Mouse (Mus musculus): ENCODE data around the gene Efhc1. TPM values are rescaled to one million over a fixed set of nuclear protein-coding genes. Genes with fewer than 3 reads are reported as not detected.

Gene Efhc1
- polyA plus RNA-seq, 1 experiment from 2014 or later: 1.3 TPM

DNA sequence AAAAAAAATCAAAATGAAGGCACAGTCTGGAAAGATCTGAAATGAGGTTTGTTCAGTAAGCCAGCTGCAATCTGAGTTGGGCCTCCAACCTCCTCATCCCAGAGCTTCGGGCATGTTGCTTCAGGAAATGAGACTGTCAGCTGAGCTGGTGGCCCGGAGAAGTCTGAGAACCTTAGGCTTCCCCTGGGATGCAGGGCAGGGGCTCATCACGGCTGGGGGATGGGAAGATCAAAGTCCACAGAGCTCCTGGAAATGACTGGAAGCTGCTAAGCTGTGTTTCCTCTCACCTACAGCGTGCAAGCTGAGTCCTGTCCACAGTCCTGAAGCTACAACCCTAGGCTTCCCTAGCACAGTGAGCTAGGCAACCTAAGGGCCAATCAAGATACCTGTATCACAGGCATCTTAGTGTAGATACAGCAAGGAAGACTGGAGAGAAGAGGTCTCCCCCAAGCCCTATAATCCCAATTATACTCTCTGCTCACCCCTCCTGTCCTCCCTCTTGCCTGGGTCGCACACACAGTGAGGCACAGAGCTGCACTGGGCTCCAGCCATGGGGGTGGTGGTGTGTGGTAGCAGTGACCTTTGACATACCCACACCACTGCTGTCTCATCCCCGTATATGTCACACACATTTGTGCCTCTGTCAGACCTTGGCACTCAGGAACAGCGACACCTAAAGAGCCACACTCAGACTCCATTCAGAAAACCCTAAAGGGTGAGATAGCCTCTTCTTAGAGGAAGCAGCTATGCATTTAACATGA, 56.7 kb downstream of the Efhc1 start:
- Histone ChIP-seq H3K4me3 (ENCODE audit: low read depth, low read length) (no peak overlapping the region), H3K4me1 (ENCODE audit: control insufficient read depth, insufficient read depth, low read length) (no peaks in the 10 kb centered on the region), H3K27ac (ENCODE audit: low read depth, low read length) (no peak overlapping the region), H3K27me3 (ENCODE audit: control insufficient read depth, insufficient read depth, low read length) (no peaks in the 10 kb centered on the region), H3K9ac (ENCODE audit: low read length) (no peak overlapping the region), H3K9me3 (ENCODE audit: control insufficient read depth, low read length) (no peaks in the 10 kb centered on the region), H3K36me3 (ENCODE audit: control insufficient read depth, insufficient read depth, low read length) (no peaks in the 10 kb centered on the region; the same call in 1 of the 2 replicates), H3K4me2 (ENCODE audit: low read depth) (no peak overlapping the region)
- WGBS: 66% methylated on average over 7 of the region's 7 CpGs
- DNase-seq (ENCODE audit: low spot score) (no peak), ATAC-seq (ENCODE audit: insufficient read depth, low FRiP score, low TSS enrichment) (no peak)

DNA sequence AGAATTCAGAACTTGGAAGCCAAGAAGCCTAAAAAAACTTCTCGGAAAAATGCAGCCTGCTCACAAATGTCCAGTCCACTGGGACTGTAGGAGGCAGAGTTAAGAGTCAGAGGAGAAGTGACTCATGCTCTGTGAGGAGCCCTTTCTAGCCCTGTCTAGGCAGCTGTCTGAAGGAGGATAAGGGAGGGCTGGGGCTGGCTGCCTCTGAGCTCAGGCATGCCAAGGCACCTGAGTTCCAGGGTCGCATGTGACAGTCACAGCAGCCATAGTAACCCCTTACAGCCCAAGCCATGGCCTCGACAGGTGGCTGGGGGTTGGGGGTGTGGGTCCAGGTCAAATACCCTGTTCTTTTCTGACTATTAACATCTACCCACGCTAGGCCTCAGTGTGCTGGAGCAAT, 57.5 kb downstream of the Efhc1 start:
- no peaks in the 10 kb centered on the region; the same call in 1 of the 2 replicates for H3K36me3 ChIP-seq (ENCODE audit: control insufficient read depth, insufficient read depth, low read length)
- no peak for ATAC-seq (ENCODE audit: insufficient read depth, low FRiP score, low TSS enrichment)

GRCm38 (mm10) chr1:21010282-21010800, 58.9 kb downstream of the Efhc1 start:
- H3K27me3 ChIP-seq (ENCODE audit: control insufficient read depth, insufficient read depth, low read length): no peaks in the 10 kb centered on the region
- no peak overlapping the region for H3K4me2 ChIP-seq (ENCODE audit: low read depth)
- H3K9me3 ChIP-seq (ENCODE audit: control insufficient read depth, low read length): no peaks in the 10 kb centered on the region
- H3K4me3 ChIP-seq (ENCODE audit: low read depth, low read length): no peak overlapping the region
- DNase-seq (ENCODE audit: low spot score): no peak
- H3K36me3 ChIP-seq (ENCODE audit: control insufficient read depth, insufficient read depth, low read length): no peaks in the 10 kb centered on the region; the same call in 1 of the 2 replicates
- 71% methylated on average over 6 of the region's 6 CpGs for WGBS
- H3K4me1 ChIP-seq (ENCODE audit: control insufficient read depth, insufficient read depth, low read length): no peaks in the 10 kb centered on the region
- no peak overlapping the region for H3K27ac ChIP-seq (ENCODE audit: low read depth, low read length)
- H3K9ac ChIP-seq (ENCODE audit: low read length): no peak overlapping the region
- ATAC-seq (ENCODE audit: insufficient read depth, low FRiP score, low TSS enrichment): no peak

More for the DNA sequence above, 57.5 kb downstream of the Efhc1 start:
- Histone ChIP-seq H3K4me2 (ENCODE audit: low read depth) (no peak overlapping the region), H3K9ac (ENCODE audit: low read length) (no peak overlapping the region), H3K9me3 (ENCODE audit: control insufficient read depth, low read length) (no peaks in the 10 kb centered on the region), H3K27ac (ENCODE audit: low read depth, low read length) (no peak overlapping the region), H3K4me3 (ENCODE audit: low read depth, low read length) (no peak overlapping the region), H3K4me1 (ENCODE audit: control insufficient read depth, insufficient read depth, low read length) (no peaks in the 10 kb centered on the region), H3K27me3 (ENCODE audit: control insufficient read depth, insufficient read depth, low read length) (no peaks in the 10 kb centered on the region)
- no peak for DNase-seq (ENCODE audit: low spot score)
- WGBS: 78% methylated on average over 4 of the region's 4 CpGs

DNA sequence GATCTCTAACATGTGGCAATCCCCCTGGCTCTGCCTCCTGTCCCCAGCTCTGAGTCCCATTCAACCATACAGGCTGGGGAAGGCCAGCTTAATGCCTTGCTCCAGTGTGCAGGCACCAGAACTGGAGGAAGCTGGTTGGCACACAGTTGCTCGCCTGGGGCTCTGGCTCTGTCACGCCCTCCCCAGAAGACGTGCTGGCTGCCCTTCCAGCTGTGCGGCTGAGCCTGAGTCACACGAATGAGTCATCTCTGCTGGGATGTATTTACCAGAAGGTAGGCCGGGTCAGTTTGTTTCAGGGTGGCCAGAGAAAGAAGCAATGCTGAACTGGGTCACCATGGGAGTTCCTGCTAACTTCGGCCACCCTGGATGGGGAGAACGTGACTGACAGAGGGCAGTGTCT, 63.0 kb downstream of the Efhc1 start:
- no peaks in the 10 kb centered on the region; the same call in 1 of the 2 replicates for H3K36me3 ChIP-seq (ENCODE audit: control insufficient read depth, insufficient read depth, low read length)
- H3K27ac ChIP-seq (ENCODE audit: low read depth, low read length): no peak overlapping the region
- no peaks in the 10 kb centered on the region for H3K4me1 ChIP-seq (ENCODE audit: control insufficient read depth, insufficient read depth, low read length)
- no peak for ATAC-seq (ENCODE audit: insufficient read depth, low FRiP score, low TSS enrichment)
- no peak overlapping the region for H3K9ac ChIP-seq (ENCODE audit: low read length)
- no peak for DNase-seq (ENCODE audit: low spot score)
- H3K4me2 ChIP-seq (ENCODE audit: low read depth): no peak overlapping the region
- no peak overlapping the region for H3K4me3 ChIP-seq (ENCODE audit: low read depth, low read length)
- H3K9me3 ChIP-seq (ENCODE audit: control insufficient read depth, low read length): no peaks in the 10 kb centered on the region
- WGBS: 72% methylated on average over 8 of the region's 8 CpGs
- H3K27me3 ChIP-seq (ENCODE audit: control insufficient read depth, insufficient read depth, low read length): no peaks in the 10 kb centered on the region

- DNase-seq (ENCODE audit: low spot score) (no peak), ATAC-seq (ENCODE audit: insufficient read depth, low FRiP score, low TSS enrichment) (no peak)
- Histone ChIP-seq H3K4me2 (ENCODE audit: low read depth) (no peak overlapping the region), H3K4me1 (ENCODE audit: control insufficient read depth, insufficient read depth, low read length) (no peaks in the 10 kb centered on the region), H3K9ac (ENCODE audit: low read length) (no peak overlapping the region), H3K27ac (ENCODE audit: low read depth, low read length) (no peak overlapping the region), H3K9me3 (ENCODE audit: control insufficient read depth, low read length) (no peaks in the 10 kb centered on the region), H3K27me3 (ENCODE audit: control insufficient read depth, insufficient read depth, low read length) (no peaks in the 10 kb centered on the region), H3K4me3 (ENCODE audit: low read depth, low read length) (no peak overlapping the region), H3K36me3 (ENCODE audit: control insufficient read depth, insufficient read depth, low read length) (no peaks in the 10 kb centered on the region)
- WGBS: 76% methylated on average over 3 of the region's 3 CpGs
Observed at GRCm38 (mm10) chr1:21023101-21023500, 71.7 kb downstream of the Efhc1 start.

GRCm38 (mm10) chr1:21025203-21025602, 73.8 kb downstream of the Efhc1 start:
- Histone ChIP-seq H3K9ac (ENCODE audit: low read length) (no peak overlapping the region), H3K27ac (ENCODE audit: low read depth, low read length) (no peak overlapping the region), H3K4me1 (ENCODE audit: control insufficient read depth, insufficient read depth, low read length) (no peaks in the 10 kb centered on the region), H3K4me3 (ENCODE audit: low read depth, low read length) (no peak overlapping the region), H3K9me3 (ENCODE audit: control insufficient read depth, low read length) (no peaks in the 10 kb centered on the region), H3K4me2 (ENCODE audit: low read depth) (no peak overlapping the region), H3K27me3 (ENCODE audit: control insufficient read depth, insufficient read depth, low read length) (no peaks in the 10 kb centered on the region), H3K36me3 (ENCODE audit: control insufficient read depth, insufficient read depth, low read length) (no peaks in the 10 kb centered on the region)
- no peak for ATAC-seq (ENCODE audit: insufficient read depth, low FRiP score, low TSS enrichment)
- 87% methylated on average over 5 of the region's 5 CpGs for WGBS
- DNase-seq (ENCODE audit: low spot score): no peak

GRCm38 (mm10) chr1:21026534-21026933, 75.1 kb downstream of the Efhc1 start:
- Histone ChIP-seq H3K4me3 (ENCODE audit: low read depth, low read length) (no peak overlapping the region), H3K36me3 (ENCODE audit: control insufficient read depth, insufficient read depth, low read length) (no peaks in the 10 kb centered on the region), H3K27me3 (ENCODE audit: control insufficient read depth, insufficient read depth, low read length) (no peaks in the 10 kb centered on the region), H3K9ac (ENCODE audit: low read length) (no peak overlapping the region), H3K4me2 (ENCODE audit: low read depth) (no peak overlapping the region), H3K27ac (ENCODE audit: low read depth, low read length) (no peak overlapping the region), H3K9me3 (ENCODE audit: control insufficient read depth, low read length) (no peaks in the 10 kb centered on the region), H3K4me1 (ENCODE audit: control insufficient read depth, insufficient read depth, low read length) (no peaks in the 10 kb centered on the region)
- DNase-seq (ENCODE audit: low spot score): no peak
- 93% methylated on average over 7 of the region's 7 CpGs for WGBS
- no peak for ATAC-seq (ENCODE audit: insufficient read depth, low FRiP score, low TSS enrichment)

DNA sequence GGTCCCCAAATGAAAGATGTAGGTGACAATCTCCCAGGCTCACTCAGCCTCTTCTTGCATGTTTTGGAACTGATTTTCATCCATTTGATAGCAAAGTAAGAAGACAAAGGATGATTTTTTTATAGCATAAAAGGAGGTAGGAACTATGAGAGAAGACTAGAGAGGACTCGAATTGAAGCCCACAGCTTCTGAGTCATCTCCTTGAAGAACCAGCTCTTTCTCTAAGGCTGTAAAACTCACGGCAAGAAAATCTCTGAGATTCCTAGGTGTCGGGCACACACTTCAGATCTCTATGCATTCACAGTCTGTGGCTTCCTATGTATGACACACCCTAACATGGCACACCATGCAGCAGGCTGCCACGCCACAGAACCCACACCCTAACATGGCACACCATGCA, 77.6 kb downstream of the Efhc1 start:
- H3K4me1 ChIP-seq (ENCODE audit: control insufficient read depth, insufficient read depth, low read length): no peaks in the 10 kb centered on the region
- H3K9ac ChIP-seq (ENCODE audit: low read length): no peak overlapping the region
- H3K27me3 ChIP-seq (ENCODE audit: control insufficient read depth, insufficient read depth, low read length): no peaks in the 10 kb centered on the region
- WGBS: 95% methylated on average over 4 of the region's 4 CpGs
- H3K4me3 ChIP-seq (ENCODE audit: low read depth, low read length): no peak overlapping the region
- DNase-seq (ENCODE audit: low spot score) (no peak), ATAC-seq (ENCODE audit: insufficient read depth, low FRiP score, low TSS enrichment) (no peak)
- no peak overlapping the region for H3K27ac ChIP-seq (ENCODE audit: low read depth, low read length)
- H3K4me2 ChIP-seq (ENCODE audit: low read depth): no peak overlapping the region
- H3K9me3 ChIP-seq (ENCODE audit: control insufficient read depth, low read length): no peaks in the 10 kb centered on the region
- H3K36me3 ChIP-seq (ENCODE audit: control insufficient read depth, insufficient read depth, low read length): no peaks in the 10 kb centered on the region

DNA sequence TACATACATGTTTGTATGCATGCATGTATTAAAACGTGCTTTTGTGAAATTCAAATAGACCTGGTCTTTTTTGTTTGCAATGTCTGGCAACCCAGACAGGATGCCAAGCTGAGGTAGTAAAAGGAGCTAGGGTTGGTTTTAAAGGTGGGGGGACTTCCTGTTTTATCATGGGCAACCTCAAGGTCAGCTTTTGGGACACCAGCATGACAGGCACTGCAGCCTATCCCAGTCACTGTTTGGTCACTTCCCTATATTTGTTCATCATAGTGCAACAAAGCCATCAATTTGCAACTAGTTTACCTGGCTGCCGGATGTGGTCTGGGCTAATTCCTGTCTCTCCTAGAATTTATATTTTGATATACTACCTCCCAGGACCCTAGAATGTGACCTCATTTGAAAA, 80.2 kb downstream of the Efhc1 start:
- Histone ChIP-seq H3K9me3 (ENCODE audit: control insufficient read depth, low read length) (no peaks in the 10 kb centered on the region), H3K4me3 (ENCODE audit: low read depth, low read length) (no peak overlapping the region), H3K4me1 (ENCODE audit: control insufficient read depth, insufficient read depth, low read length) (no peaks in the 10 kb centered on the region), H3K9ac (ENCODE audit: low read length) (no peak overlapping the region), H3K27me3 (ENCODE audit: control insufficient read depth, insufficient read depth, low read length) (no peaks in the 10 kb centered on the region), H3K4me2 (ENCODE audit: low read depth) (no peak overlapping the region), H3K36me3 (ENCODE audit: control insufficient read depth, insufficient read depth, low read length) (no peaks in the 10 kb centered on the region), H3K27ac (ENCODE audit: low read depth, low read length) (no peak overlapping the region)
- ATAC-seq (ENCODE audit: insufficient read depth, low FRiP score, low TSS enrichment) (no peak), DNase-seq (ENCODE audit: low spot score) (no peak)
- WGBS: 92% methylated on average over 2 of the region's 2 CpGs
